Mouse (Mus musculus) left cerebral cortex, postnatal 25 days (tissue): ENCODE data around the gene Asic4. TPM values are rescaled to one million over a fixed set of nuclear protein-coding genes. Genes with fewer than 3 reads are reported as not detected.

Source experiments
- DNase-seq, 2 experiments: peaks; one replicate each; pipeline ENCODE4 v3.0.0; 2022; ENCODE audit warnings: low spot score in 2 of 2, mixed read lengths in 1 of 2
- intact Hi-C: fragments of 180-260 bp; cut with DNase I; formaldehyde crosslinking; loops from one replicate; pipeline ENCODE4 v1.15.1; 2025
- total RNA-seq, 2 experiments: library from RNA; stranded (reverse); gene quantifications; 2 replicates each; pipeline ENCODE4 v1.2.3; 2021

Asic4 gene
- total RNA-seq, 2 experiments from 2014 or later: 10.4 to 20.6 TPM

- peak; percentile 71 to 87 for DNase-seq
- intact Hi-C loops: no loop called here
These were observed 8.8 kb downstream of the Asic4 start for GRCm38 (mm10) chr1:75458789-75459684.

- intact Hi-C loops: no loop called here
- DNase-seq: no peak
These were observed 10.1 kb downstream of the Asic4 start for GRCm38 (mm10) chr1:75460297-75460696.

GRCm38 (mm10) chr1:75462636-75463035 lies 12.4 kb downstream of the Asic4 start:
- intact Hi-C loops: no loop called here
- DNase-seq: no peak

- no peak for DNase-seq
- intact Hi-C loops: no loop called here
These were observed 13.5 kb downstream of the Asic4 start for GRCm38 (mm10) chr1:75463652-75464204.

- DNase-seq: peak; percentile 85 to 87
These were observed 17.1 kb downstream of the Asic4 start for GRCm38 (mm10) chr1:75467215-75467927.

GRCm38 (mm10) chr1:75469287-75469825 lies 19.1 kb downstream of the Asic4 start:
- DNase-seq: no peak
- intact Hi-C loops: no loop called here

More at GRCm38 (mm10) chr1:75467215-75467927, 17.1 kb downstream of the Asic4 start:
- intact Hi-C loops: loop anchor here (1.0 to 2.0 kb wide), 2 partner anchors 23 to 124 kb away; no protein-coding TSS in a partner anchor

GRCm38 (mm10) chr1:75476441-75476840 lies 26.2 kb downstream of the Asic4 start:
- no peak for DNase-seq
- intact Hi-C loops: no loop called here

GRCm38 (mm10) chr1:75477264-75477965 lies 27.2 kb downstream of the Asic4 start:
- peak; percentile 84 for DNase-seq
- intact Hi-C loops: loop anchor here (1.0 kb wide), 2 partner anchors 82 to 119 kb away; no protein-coding TSS in a partner anchor

GRCm38 (mm10) chr1:75477966-75478290 lies 27.7 kb downstream of the Asic4 start:
- DNase-seq: peak in 1 of 2 experiments; percentile 49
- intact Hi-C loops: loop anchor here (1.0 kb wide), 2 partner anchors 81 to 118 kb away; no protein-coding TSS in a partner anchor

GRCm38 (mm10) chr1:75478497-75478896 lies 28.3 kb downstream of the Asic4 start:
- DNase-seq: no peak
- intact Hi-C loops: no loop called here

- DNase-seq: peak; percentile 98 to 99
- intact Hi-C loops: no loop called here
These were observed 28.8 kb downstream of the Asic4 start, which contains the start of the genes Chpf and Tmem198 for GRCm38 (mm10) chr1:75478916-75479634. Gene Chpf, minus strand, starts transcription at chr1:75479307. Gene Tmem198, plus strand, starts transcription at chr1:75479532.

GRCm38 (mm10) chr1:75479635-75479989 lies 29.4 kb downstream of the Asic4 start:
- intact Hi-C loops: no loop called here
- no peak for DNase-seq

- DNase-seq: peak in 1 of 2 experiments; percentile 31
- intact Hi-C loops: loop anchor here (2.0 kb wide), 1 partner anchor 109 kb away; no protein-coding TSS in a partner anchor
These were observed 29.8 kb downstream of the Asic4 start for GRCm38 (mm10) chr1:75480036-75480435.

GRCm38 (mm10) chr1:75480735-75481134 lies 30.5 kb downstream of the Asic4 start:
- peak in 1 of 2 experiments; percentile 82 for DNase-seq
- intact Hi-C loops: loop anchor here (2.0 kb wide), 1 partner anchor 108 kb away; no protein-coding TSS in a partner anchor

GRCm38 (mm10) chr1:75486561-75486960 lies 36.3 kb downstream of the Asic4 start:
- intact Hi-C loops: no loop called here
- DNase-seq: no peak

- intact Hi-C loops: no loop called here
- no peak for DNase-seq
These were observed 36.8 kb downstream of the Asic4 start for GRCm38 (mm10) chr1:75487040-75487404.

- intact Hi-C loops: no loop called here
These were observed 37.3 kb downstream of the Asic4 start for GRCm38 (mm10) chr1:75487405-75488161.

More at GRCm38 (mm10) chr1:75487405-75488161, 37.3 kb downstream of the Asic4 start:
- DNase-seq: peak; percentile 65 to 66
